Mouse (Mus musculus): Measurements from ENCODE around the gene Ttll13.

- TF ChIP-seq CTCF (IDR thresholded peaks at IDR 0.05; ENCODE audit: extremely low read depth, insufficient read length, insufficient replicate concordance, low read depth, low read length) (no peak), POLR2A (IDR thresholded peaks at IDR 0.05; ENCODE audit: low read depth, low read length) (no peak)
These were observed 61.6 kb downstream of the Ttll13 start for GRCm38 (mm10) chr7:80307766-80308165.
